Mouse (Mus musculus) T-helper 17 cell (primary cell): ENCODE results near the gene Cabp4.

ENCODE experiments used
- in situ Hi-C, 2 experiments: fragments of 300-600 bp; cut with MboI, MseI; formaldehyde crosslinking; loops; 1 replicate in 1 of 2; 2 replicates in 1 of 2; pipeline ENCODE4 v1.15.1; 2025; ENCODE audit warnings: high pct_unique_total_duplicates in 2 of 2

The Cabp4 gene

GRCm38 (mm10) chr19:4088146-4088545, 55.7 kb downstream of the Cabp4 start:
- in situ Hi-C loops, result no loop called here

- in situ Hi-C loops, result no loop called here
These were observed 56.7 kb downstream of the Cabp4 start for GRCm38 (mm10) chr19:4087090-4087489.

- in situ Hi-C loops, result no loop called here
These were observed 57.7 kb downstream of the Cabp4 start for GRCm38 (mm10) chr19:4086156-4086555.
